Mouse (Mus musculus): ENCODE data around the gene Otp.

The Otp gene

DNA sequence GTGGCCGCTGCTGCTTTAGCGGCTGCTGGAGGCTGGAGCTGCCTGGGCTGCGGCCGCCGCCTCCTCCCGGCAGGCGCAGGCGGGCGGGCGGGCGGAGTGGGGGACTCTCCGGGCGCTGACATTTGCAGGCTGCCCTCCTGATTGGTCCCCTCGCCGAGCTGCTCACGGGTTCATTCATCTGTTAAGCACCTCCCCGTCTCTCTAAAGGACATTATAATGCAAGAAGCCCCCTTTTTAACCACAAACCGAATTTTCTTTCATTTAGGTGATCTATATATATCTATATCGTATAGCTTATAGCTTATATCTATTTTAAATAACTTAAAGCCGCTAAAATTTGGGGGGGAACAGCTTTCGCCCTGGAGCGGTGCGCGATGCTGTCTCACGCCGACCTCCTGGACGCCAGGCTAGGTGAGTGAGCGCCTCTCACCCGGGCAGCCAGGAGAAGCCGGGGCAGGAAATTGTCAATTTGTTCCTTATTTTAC is at the start of gene Otp:
Otp (plus strand) TSS at position 207 of the 485 bp plus-strand sequence.
- no peak for DNase-seq (ENCODE audit: extremely low spot score)

GRCm38 (mm10) chr13:94826389-94826788 is 49.0 kb upstream of the Otp start:
- DNase-seq (ENCODE audit: extremely low spot score): no peak

DNA sequence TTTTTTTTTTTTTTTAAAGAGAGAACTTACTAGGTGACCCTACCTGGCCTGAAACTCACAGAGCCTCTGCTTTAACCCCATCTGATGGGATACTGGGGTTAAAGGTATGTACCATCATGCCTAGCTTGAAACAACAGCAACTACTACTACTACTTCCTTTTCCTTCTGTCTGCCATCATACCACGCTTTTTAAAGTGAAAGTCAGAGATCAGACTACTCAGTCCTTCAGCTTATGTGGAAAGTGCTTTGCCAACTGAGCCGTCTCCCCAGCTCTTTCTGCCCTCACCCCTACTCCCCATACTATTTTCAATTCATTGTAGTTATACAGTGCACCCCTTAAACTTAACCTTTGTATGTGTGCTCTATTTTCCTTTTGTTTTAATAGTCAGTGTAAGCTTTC is 48.4 kb upstream of the Otp start:
- no peak for DNase-seq (ENCODE audit: extremely low spot score)

DNA sequence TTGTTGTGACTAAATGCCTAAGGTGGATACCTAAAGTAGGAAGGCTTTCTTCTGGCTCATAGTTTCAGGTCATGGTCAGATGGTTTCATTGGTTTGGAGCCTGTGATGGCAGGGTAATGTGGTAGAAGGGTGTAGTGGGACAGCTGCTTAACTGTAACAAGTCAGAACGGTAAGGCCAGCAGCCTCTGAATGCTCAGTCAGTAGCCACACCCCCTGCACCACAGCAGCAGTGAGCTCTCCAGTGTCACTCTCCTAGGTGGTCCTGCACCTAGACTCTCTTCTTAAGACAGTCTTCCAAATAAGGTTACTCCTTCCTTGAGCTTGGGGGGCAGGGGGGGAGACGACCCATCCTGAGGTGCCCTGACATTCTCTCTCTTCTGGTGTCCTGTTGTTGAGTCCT is 47.6 kb upstream of the Otp start:
- DNase-seq (ENCODE audit: extremely low spot score): no peak

- no peak for DNase-seq (ENCODE audit: extremely low spot score)
Observed at GRCm38 (mm10) chr13:94838047-94838720, 37.2 kb upstream of the Otp start.

DNA sequence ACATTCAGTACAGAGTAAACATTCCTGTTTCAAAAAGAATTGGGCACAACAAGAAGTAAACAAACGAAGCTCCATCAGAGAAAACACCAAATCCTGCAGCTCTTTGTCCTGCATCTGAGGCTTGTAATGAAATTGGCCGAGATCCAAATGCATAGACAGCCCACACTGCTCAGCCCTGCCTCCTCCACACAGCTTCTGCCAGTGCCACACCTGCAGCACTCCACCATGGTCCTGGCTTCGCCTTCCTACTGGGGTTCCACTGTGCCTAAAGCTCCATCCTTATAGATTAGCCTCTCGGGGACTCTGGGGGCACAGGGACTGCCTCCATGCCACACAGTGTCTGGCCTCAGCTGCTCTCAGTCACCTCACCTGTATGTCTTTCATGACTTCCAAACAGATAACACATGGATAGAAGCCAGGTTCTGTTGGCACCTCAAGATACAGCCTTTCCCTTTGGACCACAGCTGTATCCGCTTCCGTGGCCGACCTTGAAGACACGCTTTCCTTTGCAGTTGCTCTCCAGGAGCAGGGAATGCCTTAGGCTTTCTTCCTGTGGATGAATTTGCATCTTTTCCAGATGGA is 36.6 kb upstream of the Otp start:
- no peak for DNase-seq (ENCODE audit: extremely low spot score)

GRCm38 (mm10) chr13:94843236-94843635 is 32.2 kb upstream of the Otp start:
- no peak for DNase-seq (ENCODE audit: extremely low spot score)

DNA sequence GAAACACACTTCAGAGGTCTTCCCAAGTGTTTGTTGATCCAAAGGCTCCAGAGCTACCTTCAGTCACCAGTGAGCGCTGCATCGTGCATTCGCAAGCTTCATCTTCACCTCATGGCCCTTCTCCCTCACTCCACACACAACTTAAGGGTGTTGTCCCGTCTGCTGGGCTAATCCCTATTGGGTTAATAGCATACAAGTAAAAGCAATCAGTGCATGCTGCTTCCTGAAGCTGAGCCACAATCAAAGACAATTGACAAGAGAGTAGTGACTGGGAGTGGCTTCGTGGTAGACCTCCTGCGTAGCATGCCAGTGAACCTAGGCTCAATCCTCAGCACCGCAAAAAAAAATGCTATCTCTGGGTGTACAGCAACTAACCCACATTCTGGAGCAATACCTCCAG is 27.5 kb upstream of the Otp start:
- DNase-seq (ENCODE audit: extremely low spot score): no peak

- DNase-seq (ENCODE audit: extremely low spot score): no peak
Observed at GRCm38 (mm10) chr13:94849351-94849750, 26.1 kb upstream of the Otp start.

DNA sequence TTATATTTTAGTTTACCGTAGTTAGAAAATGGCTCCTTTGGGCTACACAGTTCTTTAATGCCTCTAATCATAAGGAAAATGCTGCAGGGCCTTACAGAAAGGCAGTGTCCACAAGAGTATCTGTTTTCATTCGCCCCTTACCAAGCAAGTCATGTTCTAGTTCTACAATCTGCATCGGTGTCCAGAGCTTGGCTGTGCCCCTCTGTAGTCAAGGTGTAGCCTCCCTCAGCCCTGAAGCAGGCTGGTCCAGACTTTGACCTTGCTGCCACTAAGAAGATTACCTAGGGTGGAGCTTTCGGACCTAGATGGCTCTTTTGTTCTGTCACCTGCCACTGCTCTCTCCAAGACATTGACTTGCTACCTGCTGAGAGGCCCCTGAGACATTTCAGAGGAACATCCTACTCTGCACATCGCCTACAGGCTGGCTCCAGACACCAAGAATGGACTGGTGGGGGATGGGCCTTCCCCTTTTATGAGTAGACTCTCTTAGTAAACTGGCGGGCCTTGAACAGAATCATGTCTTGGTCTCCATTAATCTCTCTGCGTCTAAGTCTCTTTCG is 17.3 kb upstream of the Otp start:
- no peak for DNase-seq (ENCODE audit: extremely low spot score)

GRCm38 (mm10) chr13:94859256-94859655 is 16.1 kb upstream of the Otp start:
- no peak for DNase-seq (ENCODE audit: extremely low spot score)

DNA sequence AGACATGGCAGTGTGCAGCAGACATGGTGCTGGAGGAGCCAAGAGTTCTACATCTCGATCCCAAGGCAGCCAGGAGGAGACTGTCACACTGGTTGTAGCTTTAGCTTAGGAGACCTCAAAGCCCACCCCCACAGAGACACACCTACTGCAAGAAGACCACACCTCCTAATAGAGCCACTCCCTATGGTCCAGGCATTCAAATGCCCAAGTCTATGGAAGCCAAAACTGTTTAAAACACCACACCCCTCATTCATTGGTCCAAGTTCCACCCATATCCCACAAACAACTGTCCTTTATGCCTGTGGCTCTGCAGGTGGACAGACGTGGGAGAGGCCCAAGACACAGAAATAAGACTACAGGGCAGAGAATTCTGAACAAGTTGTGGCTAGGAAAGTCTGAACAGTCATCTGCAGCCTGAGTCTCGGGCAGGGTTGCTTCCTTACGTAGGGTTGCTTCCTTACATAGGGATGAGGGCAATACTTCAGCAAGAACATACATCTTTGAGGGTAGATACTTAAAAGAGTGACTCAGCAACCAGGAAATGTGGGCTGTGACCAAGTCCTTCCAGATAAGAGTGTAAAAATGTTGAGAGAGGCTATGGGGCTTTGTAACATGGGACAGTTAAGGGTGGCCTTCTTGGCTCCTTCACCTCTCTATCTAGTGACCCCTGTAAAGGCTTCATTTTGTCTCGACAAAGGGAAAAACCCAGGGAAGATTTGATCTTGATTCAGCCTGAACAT is 12.7 kb upstream of the Otp start:
- no peak for DNase-seq (ENCODE audit: extremely low spot score)

- DNase-seq (ENCODE audit: extremely low spot score): no peak
Observed at GRCm38 (mm10) chr13:94866906-94867305, 8.5 kb upstream of the Otp start.

DNA sequence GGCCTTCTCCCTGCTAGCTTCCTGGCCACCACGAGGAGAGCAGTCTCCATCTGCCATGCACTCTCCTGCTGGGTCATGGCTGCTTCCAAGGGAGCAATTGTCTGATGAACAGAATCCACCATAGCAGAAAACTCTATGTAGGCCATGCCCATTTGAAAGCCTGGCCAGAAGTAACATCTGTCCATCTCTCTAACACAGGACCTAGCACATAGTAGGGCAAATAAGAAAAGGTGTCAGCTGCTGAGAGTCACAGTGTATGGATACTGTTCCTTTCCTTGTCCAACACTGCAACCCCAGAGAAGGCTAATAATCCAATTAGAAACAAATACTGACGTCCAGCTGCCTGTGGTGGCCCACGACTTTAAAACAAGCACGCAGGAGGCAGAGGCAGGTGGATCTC is 7.6 kb upstream of the Otp start:
- DNase-seq (ENCODE audit: extremely low spot score): no peak

DNA sequence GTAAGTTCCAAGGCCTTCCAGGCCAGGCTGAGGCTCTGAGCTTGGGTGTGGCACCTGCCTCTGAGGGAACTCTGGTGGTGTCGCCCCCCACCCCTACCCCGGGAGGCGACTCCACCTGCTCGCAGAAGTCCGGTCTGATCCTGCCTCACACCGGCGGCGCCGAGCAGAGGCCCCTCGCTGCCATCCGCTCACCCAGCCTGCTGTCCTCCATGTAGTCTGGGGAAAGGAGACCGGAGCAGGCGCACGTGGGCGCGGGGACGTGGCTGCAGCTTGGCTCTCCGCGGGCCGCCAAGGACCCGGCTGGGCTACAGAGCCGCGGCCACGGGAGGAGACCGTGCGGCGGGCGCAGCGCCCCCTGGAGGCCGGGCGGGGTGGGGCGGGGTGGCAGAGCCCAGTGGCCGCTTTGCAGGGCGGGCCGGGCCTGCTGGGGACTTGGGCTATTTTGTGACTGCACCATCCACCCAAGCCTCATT is 6.9 kb upstream of the Otp start:
- DNase-seq (ENCODE audit: extremely low spot score): peak; percentile 83

GRCm38 (mm10) chr13:94869541-94869940 is 5.9 kb upstream of the Otp start:
- DNase-seq (ENCODE audit: extremely low spot score): no peak

DNA sequence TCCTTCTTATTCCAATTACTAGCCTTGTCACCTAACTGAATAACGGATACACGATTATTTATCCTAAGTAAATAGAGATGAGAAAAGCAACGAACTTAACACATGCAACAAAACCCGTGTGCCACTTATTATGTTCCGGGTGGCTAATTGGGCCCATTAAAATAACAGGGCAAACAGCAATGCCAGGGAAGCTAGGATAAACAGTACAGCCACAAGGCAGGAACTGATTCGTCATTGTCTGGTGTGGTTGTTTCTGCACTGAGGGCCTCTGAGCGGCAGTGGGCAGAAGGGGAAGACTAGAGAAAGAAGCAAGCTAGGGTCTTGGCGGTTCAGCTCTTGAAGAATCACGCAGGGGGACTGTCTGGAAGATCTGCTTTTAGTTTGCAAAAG is 5.3 kb upstream of the Otp start:
- peak; percentile 37 for DNase-seq (ENCODE audit: extremely low spot score)

- DNase-seq (ENCODE audit: extremely low spot score): peak; percentile 55
Observed at GRCm38 (mm10) chr13:94870461-94871186, 4.8 kb upstream of the Otp start.

GRCm38 (mm10) chr13:94871806-94872320 is 3.5 kb upstream of the Otp start:
- no peak for DNase-seq (ENCODE audit: extremely low spot score)

GRCm38 (mm10) chr13:94872439-94872838 is 3.0 kb upstream of the Otp start:
- peak; percentile 41 for DNase-seq (ENCODE audit: extremely low spot score)

All from embryo, embryonic 9.5 days (tissue).